Mouse (Mus musculus) gastrocnemius, adult 2 months (tissue): ENCODE results near the gene Tsr2. TPM values are rescaled to one million over a fixed set of nuclear protein-coding genes. Genes with fewer than 3 reads are reported as not detected.
A peak's percentile ranks its signal among the peaks of the same experiment; 100 is the strongest.

Experiments used
- DNase-seq: peaks from one replicate; pipeline ENCODE4 v3.0.0; 2022
- H3K27ac ChIP-seq: fragments of 200-600 bp; 2 replicates; pipeline ENCODE4 v1.8.1; 2022; ENCODE audit warnings: mild to moderate bottlenecking
- H3K4me3 ChIP-seq: fragments of 200-600 bp; 2 replicates; pipeline ENCODE4 v1.8.1; 2022; ENCODE audit warnings: mild to moderate bottlenecking, moderate library complexity
- CTCF ChIP-seq: fragments of 200-600 bp; IDR thresholded peaks from 2 replicates; pipeline ENCODE4 v1.8.1; 2022; ENCODE audit warnings: antibody characterized with exemption, mild to moderate bottlenecking, moderate library complexity
- intact Hi-C: fragments of 180-260 bp; cut with DNase I; formaldehyde crosslinking; loops from one replicate; pipeline ENCODE4 v1.15.1; 2025
- total RNA-seq, 2 experiments: library from RNA; stranded (reverse); gene quantifications; 2 replicates each; pipeline ENCODE4 v1.2.3; 2021

Tsr2 gene
- total RNA-seq, 2 experiments from 2014 or later, result 7.6 to 9.0 TPM

GRCm38 (mm10) chrX:151066071-151066666 lies 30.2 kb downstream of the Tsr2 start:
- no peak overlapping the region for H3K4me3 ChIP-seq
- no peak for TF ChIP-seq CTCF
- no peak for DNase-seq
- intact Hi-C loops, result no loop called here
- H3K27ac ChIP-seq, result no peak overlapping the region

- H3K4me3 ChIP-seq, result no peak overlapping the region
- DNase-seq, result no peak
- H3K27ac ChIP-seq, result no peak overlapping the region
- intact Hi-C loops, result no loop called here
- no peak for TF ChIP-seq CTCF
These were observed 34.6 kb downstream of the Tsr2 start for GRCm38 (mm10) chrX:151061615-151062299.

- TF ChIP-seq CTCF, result no peak
- peak; percentile 25 for DNase-seq
- Histone ChIP-seq H3K4me3 (peak overlapping the region; percentile 28; the same call in 1 of the 2 replicates), H3K27ac (peak overlapping the region; percentile 54; the same call in 1 of the 2 replicates)
- intact Hi-C loops, result no loop called here
These were observed 37.0 kb downstream of the Tsr2 start for GRCm38 (mm10) chrX:151059346-151059745.

GRCm38 (mm10) chrX:151055559-151055958 lies 40.8 kb downstream of the Tsr2 start:
- Histone ChIP-seq H3K27ac (peak overlapping the region; percentile 28; the same call in 1 of the 2 replicates), H3K4me3 (no peak overlapping the region)
- intact Hi-C loops, result no loop called here
- DNase-seq, result peak; percentile 58
- no peak for TF ChIP-seq CTCF

GRCm38 (mm10) chrX:151054489-151054888 lies 41.9 kb downstream of the Tsr2 start:
- DNase-seq, result no peak
- Histone ChIP-seq H3K4me3 (no peak overlapping the region), H3K27ac (peak overlapping the region; percentile 31; the same call in 1 of the 2 replicates)
- TF ChIP-seq CTCF, result no peak
- intact Hi-C loops, result no loop called here

GRCm38 (mm10) chrX:151050337-151050736 lies 46.0 kb downstream of the Tsr2 start:
- intact Hi-C loops, result no loop called here
- H3K4me3 ChIP-seq, result no peak overlapping the region
- DNase-seq, result peak; percentile 49
- H3K27ac ChIP-seq, result no peak overlapping the region
- no peak for TF ChIP-seq CTCF

- no peak for TF ChIP-seq CTCF
- no peak overlapping the region for H3K27ac ChIP-seq
- DNase-seq, result no peak
- intact Hi-C loops, result loop anchor here (5.0 kb wide), 1 partner anchor 48 kb away; the partner anchor contains the start of gene Tsr2
- H3K4me3 ChIP-seq, result no peak overlapping the region
These were observed 46.6 kb downstream of the Tsr2 start for GRCm38 (mm10) chrX:151049661-151050215.

GRCm38 (mm10) chrX:151047431-151048058 lies 48.8 kb downstream of the Tsr2 start:
- Histone ChIP-seq H3K27ac (peak overlapping the region; percentile 76), H3K4me3 (peak overlapping the region; percentile 86)
- DNase-seq, result peak; percentile 65
- intact Hi-C loops, result loop anchor here (5.0 kb wide), 1 partner anchor 50 kb away; the partner anchor contains the start of gene Tsr2
- TF ChIP-seq CTCF, result no peak

GRCm38 (mm10) chrX:151046777-151047430 lies 49.4 kb downstream of the Tsr2 start:
- H3K27ac ChIP-seq, result peak overlapping the region; percentile 76
- intact Hi-C loops, result loop anchor here (5.0 kb wide), 1 partner anchor 50 kb away; the partner anchor contains the start of gene Tsr2
- peak overlapping the region; percentile 86 for H3K4me3 ChIP-seq
- TF ChIP-seq CTCF, result no peak
- DNase-seq, result peak; percentile 89

GRCm38 (mm10) chrX:151046321-151046720 lies 50.0 kb downstream of the Tsr2 start:
- Histone ChIP-seq H3K4me3 (peak overlapping the region; percentile 86), H3K27ac (peak overlapping the region; percentile 76)
- intact Hi-C loops, result loop anchor here (5.0 kb wide), 1 partner anchor 51 kb away; the partner anchor contains the start of gene Tsr2
- TF ChIP-seq CTCF, result no peak
- no peak for DNase-seq

- no peak for DNase-seq
- no peak for TF ChIP-seq CTCF
- intact Hi-C loops, result loop anchor here (5.0 kb wide), 1 partner anchor 51 kb away; the partner anchor contains the start of gene Tsr2
- peak within 1 kb of the TSS; percentile 86 for H3K4me3 ChIP-seq
- H3K27ac ChIP-seq, result peak within 1 kb of the TSS; percentile 76
These were observed 50.5 kb downstream of the Tsr2 start, which contains the start of gene Fgd1 for GRCm38 (mm10) chrX:151045850-151046249. Gene Fgd1, plus strand, starts transcription at chrX:151046150.

GRCm38 (mm10) chrX:151041223-151041622 lies 55.1 kb downstream of the Tsr2 start:
- no peak for TF ChIP-seq CTCF
- H3K27ac ChIP-seq, result no peak overlapping the region
- no peak overlapping the region for H3K4me3 ChIP-seq
- intact Hi-C loops, result no loop called here
- no peak for DNase-seq

Other genes with a start within 250 kb of the Tsr2 start
- 10 to 100 TPM; 37.0 to 49.5 TPM for gene Gnl3l, start 79.2 kb downstream of the Tsr2 start, total RNA-seq
- 1 to 10 TPM; 1.3 to 2.1 TPM for gene Fgd1, start 50.4 kb downstream of the Tsr2 start, total RNA-seq
- 1 to 10 TPM in 1 of 2 experiments, under 1 TPM in 1; 0.99 to 1.3 TPM for gene Wnk3, start 101.5 kb upstream of the Tsr2 start, total RNA-seq
- gene Fam120c, start 247.6 kb upstream of the Tsr2 start, total RNA-seq, result 10 to 100 TPM; 10.9 to 12.0 TPM